Mouse (Mus musculus) ES-E14 (cell line): Measurements from ENCODE around the gene Trmt2b. TPM values are rescaled to one million over a fixed set of nuclear protein-coding genes. Genes with fewer than 3 reads are reported as not detected.

Experiments used
- DNase-seq: peaks from one replicate; pipeline ENCODE4 v3.0.0-alpha.2; 2013; ENCODE audit warnings: low read depth, low spot score
- H3K27ac ChIP-seq: 2 replicates; pipeline ENCODE4 v1.5.1; 2012; ENCODE audit warnings: low read depth, mild to moderate bottlenecking, low read length, moderate library complexity, mixed read lengths; ENCODE audit not compliant: poor library complexity, insufficient read depth, severe bottlenecking
- H3K36me3 ChIP-seq: 2 replicates; pipeline ENCODE4 v1.6.1; 2012; ENCODE audit warnings: mild to moderate bottlenecking, low read length, moderate library complexity, mixed read lengths; ENCODE audit not compliant: control insufficient read depth, poor library complexity, insufficient read depth, severe bottlenecking
- H3K4me1 ChIP-seq, 2 experiments: fragments of 150-350 bp in 1 of 2; sonication (generic) in 1 of 2; 2 replicates each; pipeline ENCODE4 v1.6.1; 2012; ENCODE audit warnings: low read length in 2 of 2, mild to moderate bottlenecking in 1 of 2, mixed read lengths in 1 of 2; ENCODE audit not compliant: control insufficient read depth in 2 of 2, insufficient read depth in 2 of 2, poor library complexity in 1 of 2
- H3K4me3 ChIP-seq, 2 experiments: fragments of 150-350 bp in 1 of 2; sonication (generic) in 1 of 2; 2 replicates each; pipeline ENCODE4 v1.5.1; 2012; ENCODE audit warnings: low read length in 2 of 2, low read depth in 1 of 2, mild to moderate bottlenecking in 1 of 2, mixed read lengths in 1 of 2; ENCODE audit not compliant: insufficient read depth in 1 of 2, poor library complexity in 1 of 2, severe bottlenecking in 1 of 2
- H3K9ac ChIP-seq: 2 replicates; pipeline ENCODE4 v1.6.1; 2012; ENCODE audit warnings: low read depth, mild to moderate bottlenecking, low read length, mixed read lengths; ENCODE audit not compliant: poor library complexity, insufficient read depth, severe bottlenecking
- H3K9me3 ChIP-seq: fragments of 150-350 bp; sonication (generic); 2 replicates; pipeline ENCODE4 v1.6.1; 2012; ENCODE audit warnings: low read depth, mild to moderate bottlenecking, low read length; ENCODE audit not compliant: control insufficient read depth, insufficient read depth
- CHD2 ChIP-seq: IDR thresholded peaks from 2 replicates; pipeline ENCODE4 v1.6.1; 2014; ENCODE audit warnings: mild to moderate bottlenecking, low read depth, low read length, inconsistent platforms
- HCFC1 ChIP-seq: IDR thresholded peaks from 2 replicates; pipeline ENCODE4 v1.6.1; 2012; ENCODE audit warnings: low read length, inconsistent platforms, borderline replicate concordance; ENCODE audit not compliant: insufficient read depth
- MAFK ChIP-seq: IDR thresholded peaks from 2 replicates; pipeline ENCODE4 v1.6.1; 2014; ENCODE audit warnings: mild to moderate bottlenecking, low read depth, low read length, inconsistent platforms; ENCODE audit not compliant: insufficient read depth
- ZC3H11A ChIP-seq: IDR thresholded peaks from 2 replicates; pipeline ENCODE4 v1.6.1; 2012; ENCODE audit warnings: low read depth, mild to moderate bottlenecking, inconsistent platforms, low read length, borderline replicate concordance
- ZNF384 ChIP-seq: IDR thresholded peaks from 2 replicates; pipeline ENCODE4 v1.6.1; 2012; ENCODE audit warnings: low read depth, low read length, inconsistent platforms
- in situ Hi-C, 2 experiments: fragments of 600-800 bp; cut with MboI; formaldehyde crosslinking; loops; one replicate each; pipeline ENCODE4 v1.15.1; 2025; ENCODE audit warnings: low sequenced_read_pairs in 2 of 2, inconsistent platforms in 1 of 2; ENCODE audit not compliant: unreplicated experiment in 2 of 2
- total RNA-seq: library from RNA; depleted of rRNA; stranded (reverse); fragments of 300-350 nt; gene quantifications from 2 replicates; pipeline ENCODE4 v1.2.3, GENCODE M21; 2012

Trmt2b gene
- total RNA-seq, 1 experiment, result 2.9 TPM

- H3K9me3 ChIP-seq, result no peaks in the 10 kb centered on the region
- in situ Hi-C loops, result no loop called here
- DNase-seq, result no peak
- TF ChIP-seq ZC3H11A (no peak), ZNF384 (no peak), HCFC1 (no peak), CHD2 (no peak), MAFK (no peak)
- no peaks in the 10 kb centered on the region for H3K4me1 ChIP-seq
- no peak overlapping the region for H3K27ac ChIP-seq
- H3K36me3 ChIP-seq, result no peaks in the 10 kb centered on the region
- H3K9ac ChIP-seq, result no peak overlapping the region
- H3K4me3 ChIP-seq, result no peak overlapping the region
Observed at GRCm38 (mm10) chrX:134296737-134297136, 20.0 kb upstream of the Trmt2b start.

- DNase-seq, result no peak
- no peak for TF ChIP-seq ZNF384
- no peak for TF ChIP-seq MAFK
- no peak for TF ChIP-seq CHD2
- no peak for TF ChIP-seq ZC3H11A
- TF ChIP-seq HCFC1, result no peak
- in situ Hi-C loops, result no loop called here
- Histone ChIP-seq H3K27ac (no peak overlapping the region), H3K9ac (no peak overlapping the region), H3K9me3 (no peaks in the 10 kb centered on the region), H3K4me3 (no peak overlapping the region), H3K4me1 (no peaks in the 10 kb centered on the region), H3K36me3 (no peaks in the 10 kb centered on the region)
Observed at GRCm38 (mm10) chrX:134296301-134296700, 19.5 kb upstream of the Trmt2b start.

DNA sequence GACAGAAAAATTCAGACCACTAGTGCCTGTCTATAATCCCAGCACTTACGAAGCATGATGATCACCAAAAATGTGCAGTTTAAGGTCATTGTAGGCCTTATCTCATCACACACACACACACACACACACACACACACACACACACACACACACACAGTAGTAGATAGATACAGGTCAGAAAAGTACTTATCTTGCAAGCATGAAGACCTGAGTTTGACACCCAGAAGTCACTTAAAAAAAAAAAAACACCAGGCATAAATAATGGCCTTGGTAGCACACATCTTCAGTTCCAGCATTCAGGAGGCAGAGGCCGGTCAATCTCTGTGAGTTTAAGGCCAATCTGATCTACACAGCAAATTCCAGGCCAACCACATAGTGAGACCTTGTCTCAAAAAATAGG, 10.5 kb upstream of the Trmt2b start:
- in situ Hi-C loops, result no loop called here
- TF ChIP-seq ZNF384, result no peak
- TF ChIP-seq MAFK, result no peak
- no peak for TF ChIP-seq CHD2
- no peak for TF ChIP-seq HCFC1
- no peak for TF ChIP-seq ZC3H11A
- H3K36me3 ChIP-seq, result no peaks in the 10 kb centered on the region

GRCm38 (mm10) chrX:134285791-134286190, 9.0 kb upstream of the Trmt2b start:
- Histone ChIP-seq H3K9me3 (no peaks in the 10 kb centered on the region), H3K27ac (no peak overlapping the region), H3K4me1 (no peaks in the 10 kb centered on the region), H3K4me3 (no peak overlapping the region), H3K36me3 (no peaks in the 10 kb centered on the region), H3K9ac (no peak overlapping the region)
- no peak for DNase-seq
- TF ChIP-seq MAFK (no peak), ZC3H11A (no peak), ZNF384 (no peak), HCFC1 (no peak), CHD2 (no peak)
- in situ Hi-C loops, result no loop called here

More for the DNA sequence above, 10.5 kb upstream of the Trmt2b start:
- no peak for DNase-seq
- Histone ChIP-seq H3K4me1 (no peaks in the 10 kb centered on the region), H3K9me3 (no peaks in the 10 kb centered on the region), H3K4me3 (no peak overlapping the region), H3K27ac (no peak overlapping the region), H3K9ac (no peak overlapping the region)

DNA sequence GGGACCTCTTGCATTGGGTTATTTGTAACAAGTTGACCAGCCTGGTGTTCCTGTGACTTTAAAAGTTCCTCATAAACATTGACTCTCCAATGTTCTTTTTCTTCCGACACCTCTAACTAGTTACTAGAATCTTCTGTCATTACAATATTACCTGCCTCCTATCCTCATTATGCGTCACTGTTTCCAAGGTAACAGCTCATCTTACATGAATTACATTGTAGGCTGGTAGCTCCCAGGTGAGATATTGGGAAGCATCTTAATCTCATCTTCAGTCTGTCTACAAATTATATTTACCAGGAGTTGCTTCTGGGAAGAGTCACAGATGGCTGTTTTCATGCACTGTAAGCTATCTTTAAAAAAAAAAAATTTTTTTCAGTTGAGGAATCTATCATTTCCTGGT, 8.3 kb upstream of the Trmt2b start:
- Histone ChIP-seq H3K9ac (no peak overlapping the region), H3K9me3 (no peaks in the 10 kb centered on the region), H3K27ac (no peak overlapping the region), H3K4me3 (no peak overlapping the region), H3K36me3 (no peaks in the 10 kb centered on the region), H3K4me1 (no peaks in the 10 kb centered on the region)
- TF ChIP-seq MAFK (no peak), CHD2 (no peak), HCFC1 (no peak), ZC3H11A (no peak), ZNF384 (no peak)
- in situ Hi-C loops, result no loop called here
- DNase-seq, result no peak
